Mouse (Mus musculus) midbrain, embryonic 15.5 days (tissue): ENCODE results near the gene Ern1. TPM values are rescaled to one million over a fixed set of nuclear protein-coding genes. Genes with fewer than 3 reads are reported as not detected.
A peak's percentile ranks its signal among the peaks of the same experiment; 100 is the strongest.

Experiments used
- ATAC-seq: fragments of 200-750 bp; cut with Nextera tagmentation; replicated peaks from 2 replicates; pipeline ENCODE4 v1.8.0; 2017; ENCODE audit warnings: moderate TSS enrichment
- H3K27ac ChIP-seq: fragments of 300-500 bp; sonication (generic); 2 replicates; pipeline ENCODE4 v1.5.1; 2015; ENCODE audit warnings: mild to moderate bottlenecking, inconsistent platforms
- H3K27me3 ChIP-seq: fragments of 300-500 bp; sonication (generic); replicated peaks from 2 replicates; pipeline ENCODE4 v1.6.1; 2015; ENCODE audit warnings: inconsistent platforms
- H3K36me3 ChIP-seq: fragments of 300-500 bp; sonication (generic); replicated peaks from 2 replicates; pipeline ENCODE4 v1.6.1; 2015; ENCODE audit warnings: inconsistent platforms
- H3K4me1 ChIP-seq: fragments of 300-500 bp; sonication (generic); 2 replicates; pipeline ENCODE4 v1.6.1; 2015; ENCODE audit warnings: inconsistent platforms
- H3K4me2 ChIP-seq: fragments of 300-500 bp; sonication (generic); 2 replicates; pipeline ENCODE4 v1.6.1; 2015; ENCODE audit warnings: inconsistent platforms, mild to moderate bottlenecking, moderate library complexity
- H3K4me3 ChIP-seq: fragments of 300-500 bp; sonication (generic); 2 replicates; pipeline ENCODE4 v1.5.1; 2015; ENCODE audit warnings: mild to moderate bottlenecking, inconsistent platforms
- H3K9ac ChIP-seq: fragments of 300-500 bp; sonication (generic); 2 replicates; pipeline ENCODE4 v1.6.1; 2015; ENCODE audit warnings: mild to moderate bottlenecking, inconsistent platforms
- H3K9me3 ChIP-seq: fragments of 300-500 bp; sonication (generic); 2 replicates; pipeline ENCODE4 v1.6.1; 2016; ENCODE audit warnings: inconsistent platforms
- WGBS: fragments of 180-500 bp; shearing (Covaris S2); methylation state at CpG from one replicate; pipeline ENCODE4 v1.1.7; 2015; ENCODE audit warnings: mixed read lengths; 5-methylcytosine and 5-hydroxymethylcytosine counted together
- polyA plus RNA-seq: library from polyadenylated mRNA; unstranded; fragments of >200 nt; fragmentation: Nextera tagmentation; extraction: Ambion mirVana; gene quantifications from 2 replicates; pipeline ENCODE4 v1.2.1, GENCODE M21; 2015

Gene Ern1
- polyA plus RNA-seq, 1 experiment from 2014 or later: 7.6 TPM

GRCm38 (mm10) chr11:106518391-106518790 lies 30.7 kb upstream of the Ern1 start:
- Histone ChIP-seq H3K4me3 (no peak overlapping the region), H3K4me2 (no peak overlapping the region), H3K9ac (no peak overlapping the region), H3K9me3 (no peaks in the 10 kb centered on the region), H3K36me3 (no peaks in the 10 kb centered on the region), H3K27me3 (no peaks in the 10 kb centered on the region), H3K27ac (no peak overlapping the region), H3K4me1 (peaks cover 12% of the 10 kb centered on the region; the same call in 1 of the 2 replicates)
- 43% methylated on average over 4 of the region's 4 CpGs for WGBS
- ATAC-seq: no peak

- Histone ChIP-seq H3K27me3 (no peaks in the 10 kb centered on the region), H3K9ac (no peak overlapping the region), H3K9me3 (no peaks in the 10 kb centered on the region), H3K4me1 (peaks cover 7% of the 10 kb centered on the region; the same call in 1 of the 2 replicates), H3K36me3 (peaks cover 8% of the 10 kb centered on the region; the same call in 1 of the 2 replicates), H3K27ac (no peak overlapping the region), H3K4me2 (no peak overlapping the region), H3K4me3 (no peak overlapping the region)
- 51% methylated on average over 16 of the region's 16 CpGs for WGBS
- peak; percentile 42; the same call in 1 of the 2 replicates for ATAC-seq
Measured at GRCm38 (mm10) chr11:106515079-106515745, 27.6 kb upstream of the Ern1 start.

GRCm38 (mm10) chr11:106514446-106514845 lies 26.8 kb upstream of the Ern1 start:
- Histone ChIP-seq H3K9ac (no peak overlapping the region), H3K4me3 (no peak overlapping the region), H3K27me3 (no peaks in the 10 kb centered on the region), H3K36me3 (peaks cover 10% of the 10 kb centered on the region; the same call in 1 of the 2 replicates), H3K4me1 (peaks cover 7% of the 10 kb centered on the region; the same call in 1 of the 2 replicates), H3K9me3 (no peaks in the 10 kb centered on the region), H3K27ac (no peak overlapping the region), H3K4me2 (no peak overlapping the region)
- no peak for ATAC-seq
- WGBS: 52% methylated on average over 5 of the region's 5 CpGs

DNA sequence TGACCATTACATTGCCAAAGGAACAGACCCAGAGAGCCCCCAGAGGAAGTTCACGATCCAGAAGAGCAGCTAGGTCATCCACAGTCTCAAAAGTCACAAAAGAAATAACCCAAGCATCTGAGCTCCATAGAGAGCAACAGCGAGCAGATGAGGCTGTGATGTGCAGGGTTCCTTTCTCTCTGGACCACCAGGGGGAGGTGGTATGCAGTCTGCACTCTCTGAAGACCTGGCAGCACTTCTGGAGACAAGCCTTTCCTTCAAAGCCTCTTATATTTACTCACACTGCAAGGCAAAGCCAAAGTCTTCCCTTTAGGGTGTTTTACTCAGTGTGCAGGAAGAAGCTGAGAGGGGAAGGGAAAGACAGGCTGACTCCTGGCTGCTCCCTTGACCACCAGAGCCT lies 25.5 kb upstream of the Ern1 start:
- 47% methylated on average over 2 of the region's 2 CpGs for WGBS
- no peak overlapping the region for H3K9ac ChIP-seq

DNA sequence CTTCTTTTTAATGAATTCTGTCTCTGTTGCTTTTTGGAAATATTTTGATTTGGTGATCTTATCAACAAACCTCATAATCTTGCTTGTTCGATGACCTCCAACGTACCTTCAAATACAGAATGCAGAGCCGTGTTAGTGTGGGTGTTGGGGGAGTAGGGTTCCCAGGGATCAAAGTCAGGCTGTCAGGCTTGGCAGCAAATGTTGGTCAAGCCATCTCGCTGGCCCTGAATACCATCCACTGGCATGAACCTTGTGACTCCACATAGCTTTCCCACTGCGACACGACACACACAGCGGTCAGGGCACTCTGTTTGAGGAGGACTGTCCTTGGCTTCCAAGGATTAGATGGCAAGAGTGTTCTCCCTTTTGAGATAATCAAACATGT lies 24.3 kb upstream of the Ern1 start:
- WGBS: 95% methylated on average over 7 of the region's 7 CpGs
- H3K27me3 ChIP-seq: no peaks in the 10 kb centered on the region

More for the DNA sequence above, 25.5 kb upstream of the Ern1 start:
- no peaks in the 10 kb centered on the region for H3K27me3 ChIP-seq
- H3K4me1 ChIP-seq: peaks cover 7% of the 10 kb centered on the region; the same call in 1 of the 2 replicates
- peaks cover 18% of the 10 kb centered on the region for H3K36me3 ChIP-seq
- ATAC-seq: no peak
- H3K9me3 ChIP-seq: no peaks in the 10 kb centered on the region
- H3K4me2 ChIP-seq: no peak overlapping the region
- no peak overlapping the region for H3K27ac ChIP-seq
- no peak overlapping the region for H3K4me3 ChIP-seq

GRCm38 (mm10) chr11:106511236-106512005 lies 23.8 kb upstream of the Ern1 start:
- ATAC-seq: no peak
- Histone ChIP-seq H3K27me3 (no peaks in the 10 kb centered on the region), H3K4me1 (peaks cover 7% of the 10 kb centered on the region; the same call in 1 of the 2 replicates), H3K9me3 (no peaks in the 10 kb centered on the region), H3K36me3 (peaks cover 18% of the 10 kb centered on the region), H3K4me3 (no peak overlapping the region), H3K9ac (no peak overlapping the region), H3K27ac (no peak overlapping the region), H3K4me2 (no peak overlapping the region)
- 95% methylated on average over 14 of the region's 14 CpGs for WGBS

More for the DNA sequence above, 24.3 kb upstream of the Ern1 start:
- Histone ChIP-seq H3K9me3 (no peaks in the 10 kb centered on the region), H3K4me2 (no peak overlapping the region), H3K27ac (no peak overlapping the region), H3K4me3 (no peak overlapping the region), H3K36me3 (peaks cover 18% of the 10 kb centered on the region), H3K4me1 (peaks cover 7% of the 10 kb centered on the region; the same call in 1 of the 2 replicates), H3K9ac (no peak overlapping the region)
- no peak for ATAC-seq

DNA sequence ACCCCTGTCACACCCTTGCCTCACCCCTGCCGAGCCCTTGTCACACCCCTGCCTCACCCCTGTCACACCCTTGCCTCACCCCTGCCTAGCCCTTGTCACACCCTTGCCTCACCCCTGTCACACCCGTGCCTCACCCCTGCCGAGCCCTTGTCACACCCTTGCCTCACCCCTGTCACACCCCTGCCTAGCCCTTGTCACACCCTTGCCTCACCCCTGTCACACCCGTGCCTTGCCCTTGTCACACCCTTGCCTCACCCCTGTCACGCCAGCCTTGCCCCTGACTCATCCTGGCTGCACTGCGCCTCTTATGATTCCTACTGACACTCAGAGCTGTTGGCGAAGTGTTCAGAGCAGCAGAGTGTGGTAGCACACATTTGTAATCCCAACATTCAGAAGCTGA lies 20.0 kb upstream of the Ern1 start:
- Histone ChIP-seq H3K27ac (no peak overlapping the region), H3K9me3 (no peaks in the 10 kb centered on the region), H3K4me3 (no peak overlapping the region), H3K9ac (no peak overlapping the region), H3K4me2 (no peak overlapping the region), H3K4me1 (no peaks in the 10 kb centered on the region), H3K36me3 (peaks cover 18% of the 10 kb centered on the region), H3K27me3 (no peaks in the 10 kb centered on the region)
- 87% methylated on average over 7 of the region's 7 CpGs for WGBS
- no peak for ATAC-seq

DNA sequence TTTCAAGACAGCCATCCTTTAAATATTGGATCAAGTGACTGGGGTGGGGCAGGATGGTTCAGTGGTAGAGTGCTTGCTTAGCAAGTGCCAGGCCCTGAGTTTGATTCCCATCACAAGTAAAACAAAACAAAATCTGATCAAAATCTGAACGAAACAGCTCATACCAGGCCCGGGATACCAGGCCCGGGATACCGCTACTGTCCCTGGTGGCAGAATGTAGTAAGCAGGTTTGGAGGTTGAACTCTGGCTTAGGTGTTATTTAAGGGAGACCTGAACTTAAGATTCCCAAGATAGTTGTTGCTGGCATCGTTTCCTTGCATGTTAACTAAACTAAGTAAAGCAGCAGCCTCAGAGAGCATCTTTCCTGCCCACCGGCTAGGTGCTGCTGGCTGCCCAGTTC lies 18.6 kb upstream of the Ern1 start:
- Histone ChIP-seq H3K4me2 (no peak overlapping the region), H3K27me3 (no peaks in the 10 kb centered on the region), H3K9ac (no peak overlapping the region), H3K36me3 (peaks cover 16% of the 10 kb centered on the region), H3K4me3 (no peak overlapping the region), H3K27ac (no peak overlapping the region), H3K9me3 (no peaks in the 10 kb centered on the region), H3K4me1 (peaks cover 8% of the 10 kb centered on the region)
- 80% methylated on average over 6 of the region's 6 CpGs for WGBS
- no peak for ATAC-seq

DNA sequence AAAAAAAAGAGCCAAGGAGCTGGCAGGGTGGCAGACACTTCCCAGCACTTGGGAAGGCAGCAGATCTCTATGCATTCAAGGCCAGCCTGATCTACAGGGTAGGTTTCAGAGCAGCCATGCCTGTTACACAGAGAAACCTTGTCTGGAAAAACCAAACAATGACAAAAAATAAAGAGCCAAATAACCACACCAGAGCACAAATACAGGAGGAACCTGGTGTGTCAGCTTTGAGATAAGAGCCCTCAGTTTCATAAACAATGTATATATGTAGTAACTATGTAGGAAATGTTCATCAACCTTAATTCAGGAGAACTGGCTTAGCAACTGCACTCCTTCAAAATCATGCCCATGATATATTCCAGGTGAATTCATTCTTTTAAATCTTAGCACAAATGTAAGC lies 16.5 kb upstream of the Ern1 start:
- Histone ChIP-seq H3K27ac (no peak overlapping the region), H3K9me3 (no peaks in the 10 kb centered on the region)
- ATAC-seq: no peak

DNA sequence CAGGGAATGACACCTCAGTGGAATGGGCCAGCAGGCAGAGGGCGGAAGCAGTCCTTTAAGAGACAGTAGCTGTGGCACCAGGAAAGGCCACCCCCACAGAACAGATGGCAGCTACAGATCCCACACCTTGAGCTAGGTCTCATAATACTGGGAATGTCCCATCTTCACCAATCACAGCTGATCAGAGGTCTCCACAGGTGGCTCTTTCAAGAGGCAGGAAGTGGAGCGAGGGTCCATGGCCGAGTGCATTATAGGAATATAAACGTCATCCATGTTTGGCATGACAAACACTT lies 15.7 kb upstream of the Ern1 start:
- WGBS: 82% methylated on average over 4 of the region's 4 CpGs
- no peak overlapping the region for H3K27ac ChIP-seq

More for the DNA sequence above, 16.5 kb upstream of the Ern1 start:
- H3K27me3 ChIP-seq: no peaks in the 10 kb centered on the region
- peaks cover 5% of the 10 kb centered on the region for H3K36me3 ChIP-seq
- H3K4me1 ChIP-seq: peaks cover 14% of the 10 kb centered on the region
- no peak overlapping the region for H3K9ac ChIP-seq
- H3K4me2 ChIP-seq: no peak overlapping the region
- no peak overlapping the region for H3K4me3 ChIP-seq

DNA sequence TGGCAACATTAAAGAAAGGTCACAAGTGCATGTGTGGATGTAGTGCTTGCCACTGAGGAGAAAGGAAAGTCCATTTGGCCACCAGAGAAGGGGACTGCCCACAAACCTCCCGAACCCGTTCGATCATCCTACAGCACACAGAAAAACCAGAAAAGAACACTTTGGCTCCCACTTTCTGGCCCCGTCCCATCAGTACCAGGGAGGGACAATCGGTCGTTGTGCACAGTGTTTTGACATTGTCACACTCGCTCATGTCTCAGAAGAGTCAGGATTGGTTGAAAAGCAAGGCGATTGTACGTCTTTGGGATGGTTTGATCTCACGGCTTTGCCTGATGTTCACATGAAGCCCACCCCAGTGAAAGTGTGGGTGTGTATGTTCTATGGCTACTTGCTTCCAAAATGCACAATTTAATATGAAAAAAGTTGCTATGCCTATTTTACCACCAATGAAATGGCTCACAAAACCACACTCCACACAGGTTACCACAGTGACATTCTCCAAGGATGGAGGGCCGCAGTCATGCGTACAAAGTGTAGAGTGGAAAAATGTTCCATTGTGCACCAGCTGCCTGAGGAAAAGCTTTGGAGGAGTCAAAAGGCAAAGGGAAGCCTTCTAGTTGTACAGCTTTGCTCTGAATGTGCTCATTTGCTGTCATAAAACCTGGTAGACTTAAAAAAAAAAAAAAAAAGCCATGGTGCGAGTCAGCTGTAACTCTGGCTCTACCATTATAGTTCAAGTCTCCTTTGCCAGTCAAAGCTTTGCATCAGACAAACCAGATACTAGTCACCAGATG lies 15.2 kb upstream of the Ern1 start:
- no peak overlapping the region for H3K4me2 ChIP-seq
- H3K9me3 ChIP-seq: no peaks in the 10 kb centered on the region
- peaks cover 14% of the 10 kb centered on the region for H3K4me1 ChIP-seq
- no peak for ATAC-seq
- no peaks in the 10 kb centered on the region for H3K36me3 ChIP-seq
- WGBS: 58% methylated on average over 13 of the region's 13 CpGs
- H3K4me3 ChIP-seq: no peak overlapping the region
- no peak overlapping the region for H3K27ac ChIP-seq
- no peak overlapping the region for H3K9ac ChIP-seq
- no peaks in the 10 kb centered on the region for H3K27me3 ChIP-seq

More for the DNA sequence above, 15.7 kb upstream of the Ern1 start:
- Histone ChIP-seq H3K4me1 (peaks cover 14% of the 10 kb centered on the region), H3K9me3 (no peaks in the 10 kb centered on the region), H3K4me3 (no peak overlapping the region), H3K27me3 (no peaks in the 10 kb centered on the region), H3K9ac (no peak overlapping the region), H3K36me3 (no peaks in the 10 kb centered on the region; the same call in 1 of the 2 replicates), H3K4me2 (no peak overlapping the region)
- ATAC-seq: no peak

DNA sequence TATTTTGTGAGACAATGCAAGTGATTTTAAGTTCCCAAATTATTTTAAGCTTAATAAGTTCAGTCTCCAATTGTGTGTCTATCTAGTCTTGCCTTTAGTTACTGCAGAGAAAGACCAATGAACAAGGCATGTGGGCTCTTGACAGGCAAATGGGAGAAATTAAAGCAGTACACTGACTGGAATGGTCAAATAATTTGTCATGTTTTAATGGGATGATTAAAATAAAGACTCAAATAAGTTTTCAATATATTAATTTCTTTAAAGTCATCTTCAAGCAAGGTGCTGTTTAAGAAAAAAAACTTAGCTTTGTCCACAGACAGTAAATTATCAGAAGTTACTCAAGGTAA lies 14.5 kb upstream of the Ern1 start:
- ATAC-seq: no peak
- Histone ChIP-seq H3K27me3 (no peaks in the 10 kb centered on the region), H3K9me3 (no peaks in the 10 kb centered on the region), H3K4me3 (peak overlapping the region; percentile 85; the same call in 1 of the 2 replicates), H3K4me2 (peak overlapping the region; percentile 62), H3K27ac (0 out of 2 replicates have a peak overlapping the region, but pooled peaks have one; percentile 94), H3K36me3 (no peaks in the 10 kb centered on the region), H3K9ac (peak overlapping the region; percentile 89; the same call in 1 of the 2 replicates), H3K4me1 (peaks cover 14% of the 10 kb centered on the region)
